Mouse (Mus musculus) intestine, embryonic 16.5 days (tissue): ENCODE results near the gene Apobec4. TPM values are rescaled to one million over a fixed set of nuclear protein-coding genes. Genes with fewer than 3 reads are reported as not detected.
"Not testable (repeated sequence)": the region's sequence is repeated elsewhere in the genome, so short reads cannot be mapped to it uniquely, and the experiment has no call there.

Source experiments
- ATAC-seq: fragments of 200-750 bp; cut with Nextera tagmentation; 2 replicates; pipeline ENCODE4 v1.8.0; 2017; ENCODE audit warnings: moderate TSS enrichment, moderate library complexity
- H3K27ac ChIP-seq: fragments of 300-500 bp; sonication (generic); 2 replicates; pipeline ENCODE4 v1.5.1; 2014; ENCODE audit warnings: mild to moderate bottlenecking, low read length
- H3K27me3 ChIP-seq: fragments of 300-500 bp; sonication (generic); replicated peaks from 2 replicates; pipeline ENCODE4 v1.6.1; 2014; ENCODE audit warnings: low read length, control low read depth, mixed read lengths; ENCODE audit not compliant: control insufficient read depth, insufficient read depth
- H3K36me3 ChIP-seq: fragments of 300-500 bp; sonication (generic); 2 replicates; pipeline ENCODE4 v1.6.1; 2014; ENCODE audit warnings: low read length, control low read depth; ENCODE audit not compliant: control insufficient read depth, insufficient read depth
- H3K4me1 ChIP-seq: fragments of 300-500 bp; sonication (generic); 2 replicates; pipeline ENCODE4 v1.6.1; 2014; ENCODE audit warnings: low read length, control low read depth, mixed read lengths; ENCODE audit not compliant: control insufficient read depth, insufficient read depth
- H3K4me2 ChIP-seq: fragments of 300-500 bp; sonication (generic); 2 replicates; pipeline ENCODE4 v1.6.1; 2014; ENCODE audit warnings: low read depth, low read length, control low read depth
- H3K4me3 ChIP-seq: fragments of 300-500 bp; sonication (generic); 2 replicates; pipeline ENCODE4 v1.5.1; 2014; ENCODE audit warnings: mild to moderate bottlenecking, low read length
- H3K9ac ChIP-seq: fragments of 300-500 bp; sonication (generic); 2 replicates; pipeline ENCODE4 v1.6.1; 2014; ENCODE audit warnings: low read depth, low read length
- H3K9me3 ChIP-seq: fragments of 300-500 bp; sonication (generic); 2 replicates; pipeline ENCODE4 v1.6.1; 2016; ENCODE audit warnings: low read length, control low read depth; ENCODE audit not compliant: control insufficient read depth
- WGBS: fragments of 180-500 bp; shearing (Covaris S2); extraction: QIAGEN DNeasy Blood & Tissue Kit; methylation state at CpG from one replicate; pipeline ENCODE4 v1.1.7; 2014; 5-methylcytosine and 5-hydroxymethylcytosine counted together
- polyA plus RNA-seq: library from polyadenylated mRNA; unstranded; fragments of >200 nt; fragmentation: Nextera tagmentation; extraction: Ambion mirVana; gene quantifications from 2 replicates; pipeline ENCODE4 v1.2.1, GENCODE M21; 2015

Apobec4 gene
- polyA plus RNA-seq, 1 experiment from 2014 or later, result not detected

DNA sequence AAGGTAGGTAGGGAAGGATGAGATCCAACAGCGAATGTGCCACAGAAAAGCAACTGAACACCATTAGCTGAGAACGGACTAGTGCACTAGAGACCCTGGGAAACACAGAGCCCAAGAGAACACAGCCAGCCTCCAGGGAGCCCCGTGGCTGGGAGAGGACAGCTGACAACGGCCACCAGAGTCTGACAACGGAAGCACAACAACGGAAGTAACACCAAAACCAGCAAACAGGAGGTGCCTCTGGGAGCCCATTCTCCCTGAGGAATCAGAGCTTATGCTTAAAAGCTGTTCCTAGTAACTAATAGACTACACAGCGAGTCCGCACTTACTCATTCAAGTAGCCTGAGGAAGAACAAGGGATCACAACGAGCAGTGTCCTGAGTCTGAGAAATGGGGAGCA lies 1.1 kb upstream of the Apobec4 start:
- no peaks in the 10 kb centered on the region for H3K36me3 ChIP-seq
- WGBS, result 75% methylated on average over 9 of the region's 9 CpGs

DNA sequence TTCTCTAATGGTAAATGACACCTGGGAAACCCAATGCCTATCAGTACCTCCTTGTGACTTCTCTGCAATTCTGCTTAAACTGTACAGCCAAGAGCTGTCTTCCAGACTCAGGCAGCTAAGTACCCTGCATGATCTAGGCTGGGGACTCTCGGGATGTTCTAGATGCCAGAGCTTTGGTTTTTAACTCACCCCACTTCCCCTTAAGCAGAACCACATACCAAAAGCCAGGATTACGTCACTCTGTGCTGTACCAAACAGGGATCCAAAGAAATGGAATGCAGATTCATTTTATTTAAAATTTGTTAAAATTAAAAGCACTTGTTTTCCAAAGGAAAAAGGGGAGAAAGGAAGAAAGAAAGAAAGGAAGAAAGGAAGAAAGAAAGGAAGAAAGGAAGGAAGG lies 11.4 kb downstream of the Apobec4 start:
- no peak overlapping the region for H3K9ac ChIP-seq
- no peaks in the 10 kb centered on the region for H3K4me1 ChIP-seq
- no peaks in the 10 kb centered on the region for H3K9me3 ChIP-seq
- 76% methylated on average over 2 of the region's 2 CpGs for WGBS
- no peak overlapping the region for H3K4me2 ChIP-seq
- H3K27me3 ChIP-seq, result 0 out of 2 replicates have a peak, but pooled peaks cover 2% of the 10 kb centered on the region
- ATAC-seq, result no peak
- H3K36me3 ChIP-seq, result no peaks in the 10 kb centered on the region
- no peak overlapping the region for H3K4me3 ChIP-seq
- H3K27ac ChIP-seq, result no peak overlapping the region

More for the DNA sequence above, 1.1 kb upstream of the Apobec4 start:
- H3K9ac ChIP-seq, result no peak overlapping the region
- H3K27me3 ChIP-seq, result no peaks in the 10 kb centered on the region
- no peak overlapping the region for H3K4me2 ChIP-seq
- ATAC-seq, result no peak
- H3K4me3 ChIP-seq, result no peak overlapping the region
- no peaks in the 10 kb centered on the region for H3K9me3 ChIP-seq
- no peak overlapping the region for H3K27ac ChIP-seq
- H3K4me1 ChIP-seq, result peaks cover 6% of the 10 kb centered on the region; the same call in 1 of the 2 replicates

DNA sequence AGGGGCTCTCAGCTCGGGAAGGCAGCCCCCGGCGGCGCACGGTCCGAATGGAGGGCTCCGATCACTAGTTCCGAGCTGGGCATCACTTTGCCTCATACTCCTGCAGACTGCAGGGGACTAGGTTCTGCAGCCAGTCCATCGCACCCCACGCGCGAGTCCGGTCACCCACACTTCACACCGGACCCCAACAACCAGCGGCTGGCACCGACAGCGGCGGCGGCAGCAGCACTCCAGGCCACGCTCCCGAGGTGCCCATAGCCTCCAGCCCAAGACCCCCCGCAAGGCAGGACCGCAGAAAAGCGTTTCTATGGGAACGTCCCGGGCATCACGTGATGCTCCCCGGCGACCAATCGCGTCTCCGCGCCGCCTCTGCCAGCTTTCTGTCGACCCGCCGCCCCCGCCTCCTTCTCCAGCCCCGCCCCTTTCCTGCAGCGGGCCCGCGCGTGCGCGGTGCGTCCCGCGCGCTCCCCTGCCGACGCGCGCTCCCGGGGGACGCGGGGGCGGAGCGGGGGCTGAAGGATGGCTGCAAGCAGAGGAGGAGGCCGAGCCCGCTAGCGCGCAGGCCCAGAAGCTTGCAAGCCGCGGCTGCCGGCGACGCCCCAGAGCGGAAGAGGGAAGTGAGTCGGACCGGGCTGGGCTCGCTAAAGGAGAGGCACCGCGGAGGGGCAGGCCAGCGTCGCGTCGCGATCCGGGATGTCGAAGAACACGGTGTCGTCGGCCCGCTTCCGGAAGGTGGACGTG lies 15.9 kb downstream of the Apobec4 start, which contains the start of the genes Rgl1 and Arpc5:
Gene Rgl1 (minus strand): TSS at position 320 of the 741 bp plus-strand sequence.
Gene Arpc5 (plus strand): TSS at position 511 of the 741 bp plus-strand sequence.
- peaks cover 3% of the 10 kb centered on the region for H3K36me3 ChIP-seq
- 0 out of 2 replicates have a peak, but pooled peaks cover 2% of the 10 kb centered on the region for H3K27me3 ChIP-seq
- peak within 1 kb of the TSS; percentile 91 for H3K4me2 ChIP-seq
- WGBS, result under 1% methylated on average over 79 of the region's 86 CpGs
- peak; percentile 99 for ATAC-seq
- peak within 1 kb of the TSS; percentile 92 for H3K27ac ChIP-seq
- H3K4me1 ChIP-seq, result peaks cover 4% of the 10 kb centered on the region; the same call in 1 of the 2 replicates
- H3K9me3 ChIP-seq, result no peaks in the 10 kb centered on the region
- peak within 1 kb of the TSS; percentile 98 for H3K9ac ChIP-seq
- peak within 1 kb of the TSS; percentile 98 for H3K4me3 ChIP-seq

DNA sequence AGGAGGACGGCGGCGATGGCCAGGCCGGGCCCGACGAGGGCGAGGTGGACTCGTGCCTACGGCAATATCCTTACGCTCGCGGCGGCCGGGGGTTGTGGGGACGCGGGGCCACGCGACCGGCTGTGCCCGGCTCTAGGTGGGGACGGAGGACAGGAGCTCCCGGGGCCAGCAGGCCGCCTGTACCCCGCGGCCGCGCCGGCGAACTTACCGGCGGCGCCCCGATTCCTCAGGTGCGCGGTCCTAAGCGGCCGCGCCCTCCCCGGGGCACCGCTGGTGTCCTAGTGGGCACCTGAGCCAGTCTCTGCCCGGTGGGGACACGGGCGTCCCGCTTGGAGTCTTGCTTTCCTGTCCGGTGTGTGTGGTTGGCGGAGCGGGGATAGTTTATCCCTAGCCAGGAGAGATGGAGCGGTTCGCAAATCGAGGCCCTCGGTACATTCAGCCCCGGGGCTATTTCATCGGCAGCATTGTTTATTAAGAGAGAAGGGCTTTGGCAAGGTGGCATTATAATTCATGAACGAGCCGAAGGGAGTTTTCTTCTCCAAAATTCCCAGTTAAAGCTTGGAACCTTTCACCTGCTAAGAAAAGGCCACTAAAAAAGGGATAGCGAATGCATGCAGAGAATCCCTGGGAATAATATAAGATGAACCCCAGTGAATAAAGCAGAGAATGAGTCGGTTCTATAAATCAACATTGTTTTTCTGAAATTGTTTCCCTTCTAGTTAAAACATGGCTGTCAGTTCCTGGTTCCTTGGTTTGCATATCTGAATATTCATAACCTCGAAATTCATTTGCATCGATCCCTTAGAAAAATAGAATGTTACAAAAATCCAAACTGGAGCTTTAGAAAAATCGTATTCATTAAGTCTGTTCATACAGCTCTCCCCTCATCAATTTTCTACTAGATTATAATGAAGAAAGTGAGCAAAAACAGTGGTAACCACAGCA lies 16.7 kb downstream of the Apobec4 start:
- peak overlapping the region; percentile 59 for H3K4me2 ChIP-seq
- peak overlapping the region; percentile 98 for H3K9ac ChIP-seq
- H3K36me3 ChIP-seq, result peaks cover 3% of the 10 kb centered on the region
- H3K4me3 ChIP-seq, result peak overlapping the region; percentile 98
- H3K9me3 ChIP-seq, result no peaks in the 10 kb centered on the region
- peak; percentile 69 for ATAC-seq
- H3K4me1 ChIP-seq, result peaks cover 4% of the 10 kb centered on the region; the same call in 1 of the 2 replicates
- H3K27me3 ChIP-seq, result 0 out of 2 replicates have a peak, but pooled peaks cover 2% of the 10 kb centered on the region
- peak overlapping the region; percentile 92 for H3K27ac ChIP-seq
- under 1% methylated on average over 55 of the region's 60 CpGs for WGBS

DNA sequence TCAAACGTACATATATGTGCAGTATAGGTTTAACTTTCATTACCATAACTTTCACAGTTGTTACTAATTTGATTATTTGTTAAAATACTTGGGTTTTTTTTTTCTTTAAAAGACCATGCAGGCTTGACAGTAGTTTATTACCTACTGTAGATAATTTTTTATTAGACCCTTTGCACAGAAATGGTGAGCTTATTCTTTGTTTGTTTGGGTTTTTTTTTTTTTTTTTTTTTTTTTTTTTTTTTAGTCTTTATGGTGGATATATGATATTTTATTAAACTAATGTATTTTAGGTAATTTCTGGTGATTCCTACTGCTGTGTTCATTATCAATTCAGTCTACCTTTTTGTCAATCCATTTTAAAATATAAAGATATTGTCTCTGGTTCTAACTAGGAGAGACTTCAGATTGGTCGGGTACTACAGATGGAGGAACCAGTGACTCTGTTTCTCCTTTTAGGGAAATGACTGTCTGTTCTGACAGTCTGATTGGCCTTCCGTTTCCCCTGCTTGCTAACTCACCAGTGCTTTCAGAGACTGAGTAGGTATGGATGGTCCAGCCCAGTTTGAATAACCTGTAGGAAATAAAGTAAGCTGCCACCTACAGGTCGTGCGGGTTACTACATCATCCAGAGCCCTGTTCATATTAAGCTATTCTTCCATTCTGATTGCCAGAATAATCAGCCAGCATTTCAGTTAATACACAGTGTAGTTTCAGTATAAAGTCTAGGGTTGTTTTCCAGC lies 17.6 kb downstream of the Apobec4 start:
- Histone ChIP-seq H3K4me3 (peak overlapping the region; percentile 29), H3K4me1 (peaks cover 4% of the 10 kb centered on the region; the same call in 1 of the 2 replicates), H3K9me3 (no peaks in the 10 kb centered on the region), H3K27ac (no peak overlapping the region), H3K27me3 (0 out of 2 replicates have a peak, but pooled peaks cover 2% of the 10 kb centered on the region), H3K9ac (no peak overlapping the region), H3K4me2 (peak overlapping the region; percentile 47), H3K36me3 (peaks cover 3% of the 10 kb centered on the region)
- ATAC-seq, result peak; percentile 27
- WGBS, result 6% methylated on average over 5 of the region's 5 CpGs

- no peaks in the 10 kb centered on the region for H3K27me3 ChIP-seq
- WGBS, result 89% methylated on average over 9 of the region's 9 CpGs
- no peak overlapping the region for H3K4me2 ChIP-seq
- no peak for ATAC-seq
- H3K9ac ChIP-seq, result no peak overlapping the region
- H3K4me1 ChIP-seq, result peaks cover 4% of the 10 kb centered on the region; the same call in 1 of the 2 replicates
- H3K9me3 ChIP-seq, result no peaks in the 10 kb centered on the region
- H3K4me3 ChIP-seq, result no peak overlapping the region
- peaks cover 6% of the 10 kb centered on the region for H3K36me3 ChIP-seq
- no peak overlapping the region for H3K27ac ChIP-seq
These were observed 20.7 kb downstream of the Apobec4 start for GRCm38 (mm10) chr1:152771016-152771415.

GRCm38 (mm10) chr1:152774601-152775000 lies 24.2 kb downstream of the Apobec4 start:
- H3K36me3 ChIP-seq, result not testable (repeated sequence)
- whole genome bisulfite sequencing, result 82% methylated on average over 3 of the region's 3 CpGs

GRCm38 (mm10) chr1:152779071-152779737 lies 28.9 kb downstream of the Apobec4 start:
- Histone ChIP-seq H3K4me3 (no peak overlapping the region), H3K4me1 (no peaks in the 10 kb centered on the region), H3K27me3 (no peaks in the 10 kb centered on the region), H3K9ac (no peak overlapping the region), H3K27ac (no peak overlapping the region), H3K4me2 (peak overlapping the region; percentile 30; the same call in 1 of the 2 replicates), H3K36me3 (no peaks in the 10 kb centered on the region), H3K9me3 (no peaks in the 10 kb centered on the region)
- peak; percentile 96 for ATAC-seq
- WGBS, result 29% methylated on average over 10 of the region's 10 CpGs

More at GRCm38 (mm10) chr1:152774601-152775000, 24.2 kb downstream of the Apobec4 start:
- H3K27ac ChIP-seq, H3K27me3 ChIP-seq, H3K4me3 ChIP-seq, H3K9me3 ChIP-seq, H3K4me1 ChIP-seq, ATAC-seq, H3K9ac ChIP-seq, H3K4me2 ChIP-seq: not testable (repeated sequence)
